Mouse (Mus musculus) ES-Bruce4 (cell line): Measurements from ENCODE around the gene Mrpl58. TPM values are rescaled to one million over a fixed set of nuclear protein-coding genes. Genes with fewer than 3 reads are reported as not detected.

Experiments
- H3K27ac ChIP-seq: 2 replicates; pipeline ENCODE4 v1.5.1; 2012; ENCODE audit warnings: low read length, inconsistent platforms; ENCODE audit not compliant: insufficient read depth
- H3K27me3 ChIP-seq: 2 replicates; pipeline ENCODE4 v1.6.1; 2012; ENCODE audit warnings: mild to moderate bottlenecking, low read length, inconsistent platforms; ENCODE audit not compliant: control insufficient read depth, poor library complexity, insufficient read depth, severe bottlenecking
- H3K36me3 ChIP-seq: 2 replicates; pipeline ENCODE4 v1.6.1; 2012; ENCODE audit warnings: inconsistent platforms, mild to moderate bottlenecking, low read length, moderate library complexity; ENCODE audit not compliant: control insufficient read depth, poor library complexity, insufficient read depth, severe bottlenecking
- H3K4me1 ChIP-seq: one replicate; pipeline ENCODE4 v1.8.1; 2011; ENCODE audit warnings: low read length; ENCODE audit not compliant: control insufficient read depth, insufficient read depth
- H3K4me3 ChIP-seq: 2 replicates; pipeline ENCODE4 v1.5.1; 2011; ENCODE audit warnings: low read depth, mild to moderate bottlenecking, low read length
- H3K9ac ChIP-seq: 2 replicates; pipeline ENCODE4 v1.6.1; 2012; ENCODE audit warnings: low read depth, mild to moderate bottlenecking, inconsistent platforms; ENCODE audit not compliant: poor library complexity, severe bottlenecking
- H3K9me3 ChIP-seq: replicated peaks from 2 replicates; pipeline ENCODE4 v1.6.1; 2012; ENCODE audit warnings: mild to moderate bottlenecking, low read length, inconsistent platforms; ENCODE audit not compliant: control insufficient read depth, poor library complexity, insufficient read depth, severe bottlenecking
- CTCF ChIP-seq: IDR thresholded peaks from one replicate; pipeline ENCODE4 v1.8.1; 2011; ENCODE audit warnings: low read depth, low read length
- EP300 ChIP-seq: IDR thresholded peaks from 2 replicates; pipeline ENCODE4 v1.6.1; 2011; ENCODE audit warnings: low read depth, low read length; ENCODE audit not compliant: insufficient read depth
- POLR2A ChIP-seq: IDR thresholded peaks from one replicate; pipeline ENCODE4 v1.8.1; 2011; ENCODE audit warnings: low read length; ENCODE audit not compliant: insufficient read depth
- polyA plus RNA-seq: library from polyadenylated mRNA; stranded (reverse); fragments of >200 nt; gene quantifications from 2 replicates; pipeline ENCODE4 v1.2.4, GENCODE M21; 2011; ENCODE audit warnings: low read depth; ENCODE audit not compliant: missing spikeins, insufficient read depth, insufficient read length

Mrpl58 gene
- polyA plus RNA-seq: 50.9 and 60.6 TPM in 2 replicates

DNA sequence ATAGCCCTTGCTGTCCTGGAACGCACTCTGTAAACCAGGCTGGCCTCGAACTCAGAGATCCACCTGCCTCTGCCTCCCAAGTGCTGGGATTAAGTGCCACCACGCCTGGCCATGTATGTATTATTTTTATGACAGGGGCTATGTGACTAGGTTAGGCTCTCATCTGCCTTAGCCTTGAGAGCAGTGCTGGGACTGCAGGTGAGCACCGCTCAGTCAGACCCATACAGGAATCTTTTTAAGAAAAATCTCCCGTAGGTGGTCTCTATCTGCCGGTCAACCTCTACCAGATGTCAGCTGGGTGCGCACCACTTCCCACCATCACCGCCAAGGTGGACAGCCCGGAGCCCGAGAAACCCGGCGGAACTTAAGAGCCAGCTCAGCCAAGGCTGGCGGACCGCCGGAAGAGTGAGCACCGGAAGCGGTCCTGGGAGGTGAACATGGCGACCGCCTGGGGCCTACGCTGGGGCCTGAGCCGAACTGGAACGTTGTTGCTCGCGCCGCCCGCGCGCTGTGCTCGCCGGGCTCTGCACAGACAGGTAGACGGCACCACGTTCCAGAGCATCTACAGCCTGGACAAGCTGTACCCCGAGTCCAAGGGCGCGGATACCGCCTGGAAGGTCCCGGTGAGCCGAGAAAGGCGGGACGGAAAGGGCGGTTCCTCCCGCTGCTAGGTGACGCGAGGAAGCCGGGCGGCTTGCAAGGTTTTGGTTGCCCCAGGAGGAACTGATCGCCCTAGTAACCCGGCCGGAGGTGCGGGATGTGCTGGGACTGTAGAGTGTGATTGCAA lies at the start of gene Mrpl58:
Gene Mrpl58 (plus strand): TSS at position 415 of the 787 bp plus-strand sequence.
- peak within 1 kb of the TSS; percentile 85 for H3K9ac ChIP-seq
- peak within 1 kb of the TSS; percentile 95 for H3K4me3 ChIP-seq
- H3K27ac ChIP-seq: peak within 1 kb of the TSS; percentile 35; the same call in 1 of the 2 replicates
- no peaks in the 10 kb centered on the region for H3K36me3 ChIP-seq
- H3K27me3 ChIP-seq: no peaks in the 10 kb centered on the region
- no peaks in the 10 kb centered on the region for H3K9me3 ChIP-seq
- TF ChIP-seq POLR2A: no peak
- no peak for TF ChIP-seq CTCF
- 0 out of 2 replicates have a peak, but pooled peaks have one; percentile 52 for TF ChIP-seq EP300
- peaks cover 2% of the 10 kb centered on the region for H3K4me1 ChIP-seq

DNA sequence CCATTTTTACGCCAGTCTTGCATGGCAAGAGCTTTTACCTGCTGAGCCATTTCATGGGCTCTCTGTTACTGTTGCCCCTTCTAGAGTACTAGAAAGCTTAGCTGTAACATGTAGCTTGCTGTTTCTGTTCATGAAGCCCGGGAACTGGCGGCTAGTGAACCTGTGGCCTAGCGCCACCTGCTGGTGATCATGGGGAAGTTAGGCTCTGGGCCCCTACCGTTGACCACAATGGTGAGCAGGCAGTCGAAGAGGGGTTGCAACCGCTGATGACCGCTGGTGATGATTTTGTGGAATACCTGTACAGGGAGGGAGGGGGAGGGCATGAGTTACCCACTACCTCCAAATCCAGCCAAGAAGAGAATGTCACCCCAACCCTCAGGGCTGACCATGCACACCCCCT lies 49.4 kb upstream of the Mrpl58 start:
- Histone ChIP-seq H3K36me3 (no peaks in the 10 kb centered on the region), H3K9me3 (no peaks in the 10 kb centered on the region), H3K27ac (no peak overlapping the region), H3K4me3 (no peak overlapping the region), H3K9ac (no peak overlapping the region), H3K4me1 (no peaks in the 10 kb centered on the region), H3K27me3 (no peaks in the 10 kb centered on the region)
- TF ChIP-seq EP300 (no peak), CTCF (peak; percentile 95)

DNA sequence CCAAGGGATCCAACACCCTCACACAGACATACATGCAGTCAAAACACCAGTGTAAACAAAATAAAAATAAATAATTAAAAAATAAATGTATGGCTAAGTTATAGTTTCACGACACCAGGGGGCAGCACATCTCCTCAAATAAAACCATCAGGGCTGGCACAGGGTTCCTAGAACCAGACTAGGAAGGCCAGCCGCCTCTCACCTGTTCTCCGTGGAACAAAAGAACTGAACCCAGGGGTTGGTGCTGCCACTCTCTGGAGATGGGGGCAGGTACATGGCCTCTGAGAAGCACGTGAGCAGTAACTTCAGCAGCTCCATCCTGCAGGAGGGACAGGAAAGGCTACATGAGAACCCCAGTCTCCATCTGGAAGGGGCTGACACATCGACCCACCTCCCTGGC lies 45.1 kb upstream of the Mrpl58 start:
- TF ChIP-seq CTCF (peak; percentile 29), EP300 (no peak), POLR2A (no peak)
- no peak overlapping the region for H3K9ac ChIP-seq
- H3K4me3 ChIP-seq: no peak overlapping the region

DNA sequence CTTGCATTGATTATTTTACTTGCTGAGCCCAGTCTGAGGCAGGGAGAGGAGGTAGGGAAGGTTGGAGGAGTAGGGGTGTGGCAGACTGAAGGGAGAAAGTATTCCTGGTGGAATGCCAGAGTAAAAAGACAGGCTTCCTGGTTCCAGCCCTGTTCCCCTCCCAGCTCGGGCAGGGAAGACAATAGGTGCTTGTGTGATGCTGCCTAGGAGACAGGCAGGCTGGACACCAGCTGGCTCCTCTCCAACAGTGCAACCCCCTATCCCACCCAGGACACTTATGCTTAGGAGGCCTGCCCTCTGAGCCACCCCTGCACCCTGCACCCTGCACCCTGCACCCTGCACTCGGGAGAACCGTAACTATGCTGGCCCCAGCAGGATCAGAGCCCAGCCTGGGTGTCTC lies 44.3 kb upstream of the Mrpl58 start:
- H3K4me3 ChIP-seq: no peak overlapping the region
- no peaks in the 10 kb centered on the region for H3K9me3 ChIP-seq
- no peak overlapping the region for H3K27ac ChIP-seq
- no peaks in the 10 kb centered on the region for H3K36me3 ChIP-seq
- H3K9ac ChIP-seq: no peak overlapping the region
- no peak for TF ChIP-seq POLR2A
- no peak for TF ChIP-seq EP300
- TF ChIP-seq CTCF: no peak
- H3K4me1 ChIP-seq: no peaks in the 10 kb centered on the region
- no peaks in the 10 kb centered on the region for H3K27me3 ChIP-seq

More for the DNA sequence above, 45.1 kb upstream of the Mrpl58 start:
- no peaks in the 10 kb centered on the region for H3K4me1 ChIP-seq
- no peak overlapping the region for H3K27ac ChIP-seq
- no peaks in the 10 kb centered on the region for H3K9me3 ChIP-seq
- H3K36me3 ChIP-seq: no peaks in the 10 kb centered on the region
- no peaks in the 10 kb centered on the region for H3K27me3 ChIP-seq

DNA sequence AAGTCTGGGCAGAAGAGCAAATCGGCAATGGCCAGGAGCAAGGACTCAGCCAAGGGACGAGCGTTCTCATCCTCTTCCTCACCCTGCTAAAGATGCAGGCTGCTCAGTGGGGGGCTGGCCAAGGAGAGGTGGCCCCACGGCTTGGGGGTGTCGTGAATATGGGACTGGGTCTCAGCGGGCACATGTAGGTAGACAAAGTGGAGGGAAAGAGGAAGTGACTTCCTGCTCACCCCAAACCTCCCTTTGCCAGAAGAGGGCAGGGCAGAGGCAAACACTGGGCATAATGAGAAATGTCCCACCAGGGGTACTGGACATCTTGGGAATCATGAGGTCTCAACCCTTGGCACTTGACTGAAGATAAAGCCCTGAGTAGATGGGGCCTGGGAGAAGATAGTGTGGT lies 43.8 kb upstream of the Mrpl58 start:
- H3K4me1 ChIP-seq: no peaks in the 10 kb centered on the region
- H3K9me3 ChIP-seq: no peaks in the 10 kb centered on the region
- H3K36me3 ChIP-seq: no peaks in the 10 kb centered on the region
- no peaks in the 10 kb centered on the region for H3K27me3 ChIP-seq
- TF ChIP-seq CTCF (peak; percentile 29), EP300 (no peak), POLR2A (no peak)
- H3K9ac ChIP-seq: no peak overlapping the region
- H3K27ac ChIP-seq: no peak overlapping the region
- no peak overlapping the region for H3K4me3 ChIP-seq

DNA sequence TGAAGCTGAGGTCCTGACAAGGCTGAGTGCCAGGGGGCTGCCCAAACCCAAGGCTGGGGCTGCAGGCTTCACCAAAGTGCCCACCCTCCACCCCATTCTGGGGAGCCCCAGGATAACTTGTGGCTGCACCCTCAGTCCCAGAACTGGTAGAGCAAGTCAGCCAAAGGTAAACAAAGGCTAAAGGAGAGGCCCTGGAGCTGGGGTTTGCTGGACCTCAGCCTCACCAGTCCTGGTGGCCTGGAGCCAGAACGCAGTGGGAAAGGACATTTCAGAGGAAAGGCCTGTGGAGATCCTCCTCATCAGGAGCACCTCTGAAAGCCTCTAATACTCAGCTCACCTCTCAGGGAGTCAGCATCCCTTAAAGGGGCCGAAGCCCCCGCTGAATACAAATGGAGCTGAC lies 39.4 kb upstream of the Mrpl58 start:
- no peak overlapping the region for H3K4me3 ChIP-seq
- H3K27me3 ChIP-seq: peaks cover 6% of the 10 kb centered on the region; the same call in 1 of the 2 replicates
- no peak overlapping the region for H3K9ac ChIP-seq
- H3K4me1 ChIP-seq: no peaks in the 10 kb centered on the region
- H3K36me3 ChIP-seq: no peaks in the 10 kb centered on the region
- no peak for TF ChIP-seq EP300
- TF ChIP-seq CTCF: no peak
- TF ChIP-seq POLR2A: no peak
- no peaks in the 10 kb centered on the region for H3K9me3 ChIP-seq
- H3K27ac ChIP-seq: no peak overlapping the region
